Mouse (Mus musculus) mesoderm, embryonic 11.5 days (tissue): ENCODE measurements around the gene Card6.
A peak's percentile ranks its signal among the peaks of the same experiment; 100 is the strongest.

ENCODE experiments used
- DNase-seq: peaks from one replicate; pipeline ENCODE4 v3.0.0-alpha.2; 2012; ENCODE audit warnings: low read depth, low spot score

Gene Card6

DNA sequence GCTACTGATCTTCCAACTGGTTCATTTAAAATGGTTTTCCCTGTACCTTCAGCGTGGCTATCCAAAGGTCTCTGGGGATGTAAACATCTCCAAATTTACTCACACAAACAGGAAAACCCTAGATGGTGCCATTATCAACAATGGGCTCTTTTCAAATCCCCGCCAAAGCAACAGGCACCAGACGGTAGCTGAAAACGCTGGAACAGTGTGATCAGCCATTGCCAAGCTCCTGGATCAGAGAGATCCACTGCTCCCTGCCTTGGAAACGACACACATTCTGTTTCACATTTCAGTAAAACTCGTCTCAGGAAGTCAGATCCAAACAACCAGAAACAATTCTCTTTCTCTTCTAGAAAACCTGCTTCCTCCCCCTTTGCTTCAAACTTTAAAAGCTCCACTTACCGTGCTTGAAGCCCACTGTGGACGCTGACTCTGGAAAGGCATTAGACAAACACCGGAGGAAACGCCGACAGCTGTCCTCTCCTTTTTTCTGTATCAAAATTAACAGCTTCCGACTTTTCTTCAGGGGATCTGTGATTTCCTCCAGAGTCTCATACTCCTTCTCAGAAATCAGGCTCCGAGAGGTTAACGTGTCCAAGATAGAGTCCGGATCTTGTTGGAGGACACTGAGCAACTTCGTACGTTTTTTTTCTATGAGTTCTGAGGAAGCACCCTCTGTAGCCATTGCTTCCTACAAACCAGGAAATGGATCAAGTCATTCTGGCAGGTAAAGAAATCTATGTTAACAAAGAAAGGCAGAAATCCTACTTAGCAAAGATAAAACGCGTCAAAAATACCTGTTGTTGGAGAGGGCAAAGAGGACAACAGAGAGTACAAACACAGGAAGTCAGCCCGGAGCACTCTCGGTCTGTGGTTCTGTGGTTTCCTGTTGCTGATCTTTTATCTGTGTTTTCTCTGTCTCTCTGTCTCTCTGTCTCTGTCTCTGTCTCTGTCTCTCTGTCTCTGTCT lies at the start of gene Card6:
Card6 (minus strand) TSS at position 854 of the 969 bp plus-strand sequence.
- DNase-seq, result no peak

DNA sequence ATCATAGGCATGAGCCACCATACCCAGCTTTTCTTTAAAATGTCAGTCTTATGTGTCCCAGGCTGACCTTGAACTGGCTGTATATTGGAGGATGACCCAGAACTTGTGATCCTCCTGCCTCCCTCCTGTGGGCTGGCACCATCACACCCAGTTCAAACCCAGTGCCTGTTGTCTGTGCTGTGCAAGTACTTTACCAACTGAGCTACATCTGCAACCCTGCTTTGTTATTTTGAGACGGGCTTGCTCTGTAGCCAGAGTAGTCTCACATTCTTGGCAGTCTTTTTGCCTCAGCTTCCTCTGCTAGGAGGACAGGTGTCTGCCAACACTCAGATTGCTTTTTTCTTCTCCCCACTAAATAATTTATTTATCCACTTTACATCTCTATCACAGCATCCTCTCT lies 49.0 kb upstream of the Card6 start:
- no peak for DNase-seq

GRCm38 (mm10) chr15:5156355-5156754 lies 48.0 kb upstream of the Card6 start:
- DNase-seq, result no peak

GRCm38 (mm10) chr15:5155093-5155492 lies 46.8 kb upstream of the Card6 start:
- no peak for DNase-seq

DNA sequence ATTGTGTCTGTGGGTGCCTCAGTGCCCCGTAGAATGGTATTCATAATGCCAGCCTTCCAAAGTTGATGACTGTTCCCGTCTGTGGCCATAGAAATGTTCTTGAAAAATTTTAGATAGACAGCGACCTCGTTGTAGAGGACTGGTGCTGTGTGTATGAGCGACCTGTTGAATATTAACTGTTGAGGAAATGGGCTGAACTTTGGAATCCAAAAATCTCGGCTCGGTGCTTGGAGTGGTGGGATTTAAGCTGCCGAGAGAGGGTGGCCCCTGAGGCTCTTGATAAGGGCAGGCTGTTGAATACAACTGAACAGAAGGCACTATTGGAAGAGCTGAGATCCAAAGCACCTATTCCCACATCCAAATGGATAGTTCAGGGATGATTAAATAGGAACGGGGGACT lies 46.3 kb upstream of the Card6 start:
- no peak for DNase-seq

DNA sequence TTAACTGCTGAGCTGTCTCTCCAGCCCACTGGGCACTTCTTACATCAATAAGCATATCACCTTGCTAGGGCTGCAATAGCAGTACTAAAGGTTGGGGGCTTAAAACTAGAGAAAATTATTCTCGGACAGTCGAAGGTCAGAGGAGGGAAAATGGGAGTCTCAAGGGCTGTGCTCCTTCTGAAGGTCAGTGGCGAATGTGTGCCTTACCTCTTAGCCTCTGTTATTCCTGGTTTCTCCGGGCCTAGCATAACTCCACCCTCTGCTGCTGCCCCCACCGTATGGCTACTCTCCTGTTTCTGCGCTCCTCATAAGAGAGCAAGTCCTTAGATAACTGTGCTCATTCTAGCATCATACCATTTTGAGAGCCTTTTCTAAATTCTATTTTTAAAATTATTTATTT lies 43.8 kb upstream of the Card6 start:
- DNase-seq, result no peak

- DNase-seq, result no peak
These were observed 40.8 kb upstream of the Card6 start for GRCm38 (mm10) chr15:5149187-5149586.

GRCm38 (mm10) chr15:5145196-5145945 lies 37.0 kb upstream of the Card6 start:
- DNase-seq, result no peak

- peak; percentile 80 for DNase-seq
These were observed 35.9 kb upstream of the Card6 start for GRCm38 (mm10) chr15:5144021-5144778.

DNA sequence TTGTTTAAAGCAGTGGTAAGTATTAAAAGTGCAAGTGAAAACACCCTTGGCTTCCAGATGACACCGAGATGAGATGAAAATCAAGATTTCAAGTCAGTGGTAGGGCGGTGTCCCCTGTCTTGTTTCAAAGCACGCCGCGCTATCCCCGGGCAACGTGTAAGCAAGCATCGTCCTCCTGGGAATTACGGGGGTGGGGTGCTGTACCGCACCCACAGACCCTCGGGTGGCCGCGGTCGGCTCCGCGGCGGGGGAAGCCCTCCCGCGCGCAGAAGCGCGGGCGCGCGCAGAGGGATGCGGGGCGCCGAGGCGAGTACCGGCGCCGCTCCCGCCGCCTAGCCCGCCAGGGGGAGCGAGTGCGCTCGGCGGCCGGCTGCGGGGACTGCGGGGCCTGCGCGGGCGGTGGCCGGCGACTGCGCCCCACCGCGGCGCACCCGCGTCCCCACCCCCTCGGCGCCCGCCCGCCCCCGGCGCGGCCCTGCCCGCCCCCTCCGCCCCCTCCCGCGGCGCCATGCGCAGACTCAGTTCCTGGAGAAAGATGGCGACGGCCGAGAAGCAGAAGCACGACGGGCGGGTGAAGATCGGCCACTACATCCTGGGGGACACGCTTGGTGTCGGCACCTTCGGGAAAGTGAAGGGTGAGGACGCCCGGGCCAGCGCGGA lies 35.2 kb upstream of the Card6 start, which contains the start of gene Prkaa1:
Prkaa1 (plus strand) TSS at position 501 of the 660 bp plus-strand sequence.
- peak; percentile 80 for DNase-seq

DNA sequence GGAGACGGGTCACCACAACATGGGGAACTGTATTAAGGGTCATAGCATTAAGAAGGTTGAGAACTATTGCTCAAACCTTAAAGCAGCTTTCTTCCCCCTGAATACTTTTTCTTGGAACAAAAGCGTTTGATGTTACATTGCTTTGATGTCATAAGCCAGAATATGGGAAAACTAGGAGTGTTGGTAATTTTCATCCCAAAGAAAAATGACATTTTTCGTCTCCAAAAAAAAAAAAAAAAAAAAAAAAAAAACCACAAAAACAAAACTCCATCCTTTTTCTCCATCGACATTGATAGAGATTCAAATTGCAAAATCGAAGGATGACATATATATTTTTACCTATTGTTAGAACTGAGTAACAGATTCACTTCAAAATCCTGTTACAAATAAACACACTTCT lies 34.4 kb upstream of the Card6 start:
- no peak for DNase-seq

- DNase-seq, result no peak
These were observed 33.7 kb upstream of the Card6 start for GRCm38 (mm10) chr15:5142047-5142446.

- no peak for DNase-seq
These were observed 32.0 kb upstream of the Card6 start for GRCm38 (mm10) chr15:5140357-5140756.

DNA sequence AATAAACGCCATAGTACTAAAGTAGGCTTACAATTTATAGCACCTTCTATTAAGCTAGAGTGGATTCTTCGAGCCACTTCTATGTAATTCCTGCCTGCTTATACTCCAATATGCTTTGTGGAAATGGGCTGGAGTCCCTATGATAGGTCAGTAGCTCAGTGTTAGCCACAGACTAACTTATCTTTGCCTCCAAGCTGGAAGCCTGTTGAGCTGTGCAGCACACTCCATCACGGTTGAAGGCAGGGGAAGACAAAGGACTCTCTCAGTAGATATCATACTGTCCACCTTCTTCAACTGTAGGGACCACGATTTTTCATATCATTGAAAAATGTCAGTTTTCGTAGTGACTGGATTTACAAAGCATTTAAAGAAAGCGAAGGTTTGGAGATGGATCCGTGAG lies 31.5 kb upstream of the Card6 start:
- no peak for DNase-seq

- no peak for DNase-seq
These were observed 31.0 kb upstream of the Card6 start for GRCm38 (mm10) chr15:5139366-5139765.

- no peak for DNase-seq
These were observed 29.9 kb upstream of the Card6 start for GRCm38 (mm10) chr15:5138021-5138856.

- no peak for DNase-seq
These were observed 26.7 kb upstream of the Card6 start for GRCm38 (mm10) chr15:5134945-5135483.

DNA sequence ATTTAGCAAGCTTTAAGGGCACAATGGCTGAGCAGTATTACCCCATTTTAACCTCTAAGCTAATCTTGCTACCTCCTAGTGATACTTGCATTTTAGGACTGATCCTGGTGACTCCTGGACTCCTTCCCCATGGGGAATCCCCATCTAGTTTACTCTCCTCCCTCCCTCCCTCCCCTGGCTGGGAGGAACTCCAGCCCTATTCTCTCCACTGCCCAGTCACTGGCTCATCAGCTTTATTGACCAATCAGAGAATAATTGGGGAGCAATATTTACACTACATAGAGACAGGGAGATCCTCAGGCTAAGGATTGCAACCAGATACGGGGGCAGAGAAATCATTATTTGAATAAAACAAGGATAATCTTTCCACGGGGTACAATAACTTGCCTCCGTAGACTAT lies 25.8 kb upstream of the Card6 start:
- DNase-seq, result no peak

DNA sequence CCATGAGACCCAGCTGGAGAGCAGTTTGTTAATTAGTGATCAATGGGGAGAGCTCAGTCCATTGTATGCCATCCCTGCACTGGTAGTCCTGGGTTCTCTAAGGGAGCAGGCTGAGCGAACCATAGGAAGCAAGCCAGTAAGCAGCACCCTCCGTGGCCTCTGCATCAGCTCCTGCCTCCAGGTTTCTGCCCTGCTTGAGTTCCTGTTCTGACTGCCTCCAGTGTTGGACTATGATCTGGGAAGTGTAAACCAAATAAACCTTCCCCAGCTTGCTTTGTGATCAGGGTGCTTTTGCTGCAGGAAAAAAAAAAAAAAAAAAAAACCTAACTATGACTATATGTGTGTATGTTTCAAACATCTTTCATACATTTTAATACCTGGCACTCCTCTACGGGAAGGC lies 25.0 kb upstream of the Card6 start:
- no peak for DNase-seq
